Comparison of ENCODE assay signal across 16 mouse cellular contexts in genomic region chr19:56039091-56040004, GRCm38 (mm10).
DNase-seq lines count a peak whose midpoint lies in the region; ATAC-seq and TF ChIP-seq lines count a peak whose summit lies in the region.
"Had no signal": no experiment of that assay in that cellular context is flagged by ENCODE, and none has a peak within 500 bp of the region (broad histone marks: within the 10 kb centered on the region; RNA-seq: fewer than 3 reads in every experiment).

No protein-coding gene starts in this region.

- no peaks in the 10 kb centered on the region for H3K9me3 ChIP-seq in forebrain, embryonic 14.5 days (replicated peaks; ENCODE audit: control insufficient read depth, low read length)
- H3K9me3 ChIP-seq in forebrain, embryonic 12.5 days, result no peaks in the 10 kb centered on the region
- no peaks in the 10 kb centered on the region for H3K9me3 ChIP-seq in MEL (replicated peaks; ENCODE audit: insufficient read depth, low read length)
- H3K9me3 ChIP-seq in hindbrain, embryonic 16.5 days (ENCODE audit: control insufficient read depth, low read length), result no peaks in the 10 kb centered on the region
- no peaks in the 10 kb centered on the region for H3K9me3 ChIP-seq in neural tube, embryonic 12.5 days
- H3K9me3 ChIP-seq: embryonic facial prominence, embryonic 13.5 days had no signal

- no peak for TF ChIP-seq RAD21 in MEL (IDR thresholded peaks at IDR 0.05; ENCODE audit: low read depth, low read length)

- DNase-seq in forebrain, embryonic 14.5 days (ENCODE audit: low spot score), result peak; percentile 20
- DNase-seq in MEL (ENCODE audit: low read depth, low spot score), result no peak
- DNase-seq in gastrocnemius, adult 2 months, result no peak
- no peak for DNase-seq in frontal cortex, postnatal 25 days (ENCODE audit: low spot score in 2 of 2)
- DNase-seq: cerebellum, adult 11 months; gastrocnemius, postnatal 10 days; kidney, adult 18-20 months; kidney, postnatal 25 days; lung, embryonic 14.5 days; thymus, postnatal 14 days had no signal

- H3K79me2 ChIP-seq in MEL (ENCODE audit: control insufficient read depth, insufficient read depth, low read length, poor library complexity), result no peaks in the 10 kb centered on the region

- no peak overlapping the region for H3K27ac ChIP-seq in forebrain, embryonic 14.5 days (ENCODE audit: low read depth, low read length)
- no peak overlapping the region for H3K27ac ChIP-seq in forebrain, embryonic 12.5 days
- H3K27ac ChIP-seq in MEL (ENCODE audit: control insufficient read depth, low read depth, low read length), result no peak overlapping the region
- H3K27ac ChIP-seq in hindbrain, embryonic 16.5 days (ENCODE audit: low read depth, low read length), result no peak overlapping the region
- H3K27ac ChIP-seq in neural tube, embryonic 12.5 days, result no peak overlapping the region
- no peak overlapping the region for H3K27ac ChIP-seq in gastrocnemius, adult 2 months
- H3K27ac ChIP-seq: embryonic facial prominence, embryonic 13.5 days; macrophage had no signal

- no peak overlapping the region for H3K4me3 ChIP-seq in forebrain, embryonic 14.5 days (ENCODE audit: low read depth, low read length)
- no peak overlapping the region for H3K4me3 ChIP-seq in forebrain, embryonic 12.5 days (replicated peaks)
- no peak overlapping the region for H3K4me3 ChIP-seq in MEL (ENCODE audit: control insufficient read depth in 1 of 2, insufficient read depth in 1 of 2, low read depth in 2 of 2, low read length in 2 of 2)
- no peak overlapping the region for H3K4me3 ChIP-seq in hindbrain, embryonic 16.5 days (ENCODE audit: low read length)
- H3K4me3 ChIP-seq in neural tube, embryonic 12.5 days, result no peak overlapping the region
- no peak overlapping the region for H3K4me3 ChIP-seq in gastrocnemius, adult 2 months
- H3K4me3 ChIP-seq: embryonic facial prominence, embryonic 13.5 days had no signal

- no peak for TF ChIP-seq POLR2A in MEL (IDR thresholded peaks at IDR 0.05; ENCODE audit: control insufficient read depth in 1 of 2, insufficient read depth in 1 of 2, low read depth in 1 of 2, low read length in 2 of 2, poor library complexity in 1 of 2)

- H3K4me2 ChIP-seq in forebrain, embryonic 14.5 days (ENCODE audit: low read length), result no peak overlapping the region
- H3K4me2 ChIP-seq in forebrain, embryonic 12.5 days, result no peak overlapping the region
- H3K4me2 ChIP-seq in hindbrain, embryonic 16.5 days (ENCODE audit: low read length), result no peak overlapping the region
- no peak overlapping the region for H3K4me2 ChIP-seq in neural tube, embryonic 12.5 days (replicated peaks)
- H3K4me2 ChIP-seq: embryonic facial prominence, embryonic 13.5 days; liver, embryonic 11.5 days; lung, embryonic 14.5 days had no signal

- no peaks in the 10 kb centered on the region for H3K4me1 ChIP-seq in forebrain, embryonic 14.5 days (ENCODE audit: control insufficient read depth, insufficient read depth, low read length)
- peaks cover 11% of the 10 kb centered on the region; the same call in 1 of the 2 replicates for H3K4me1 ChIP-seq in forebrain, embryonic 12.5 days
- no peaks in the 10 kb centered on the region for H3K4me1 ChIP-seq in MEL (ENCODE audit: control insufficient read depth in 1 of 2, insufficient read depth in 2 of 2, low read length in 2 of 2)
- H3K4me1 ChIP-seq in hindbrain, embryonic 16.5 days (ENCODE audit: control insufficient read depth, insufficient read depth, low read depth, low read length), result no peaks in the 10 kb centered on the region; the same call in 1 of the 2 replicates
- H3K4me1 ChIP-seq in neural tube, embryonic 12.5 days, result peaks cover 7% of the 10 kb centered on the region; the same call in 1 of the 2 replicates

- TF ChIP-seq CTCF in MEL (IDR thresholded peaks at IDR 0.05 in 2 of 3, conservative IDR thresholded peaks at IDR 0.05 in 1 of 3; ENCODE audit: control insufficient read depth in 1 of 3, insufficient read depth in 1 of 3, low read depth in 2 of 3, low read length in 3 of 3, poor library complexity in 1 of 3, severe bottlenecking in 1 of 3), result no peak
- no peak for TF ChIP-seq CTCF in gastrocnemius, adult 2 months (IDR thresholded peaks at IDR 0.05)

- no peak overlapping the region for H3K9ac ChIP-seq in forebrain, embryonic 14.5 days (ENCODE audit: low read length)
- no peak overlapping the region for H3K9ac ChIP-seq in forebrain, embryonic 12.5 days
- no peak overlapping the region for H3K9ac ChIP-seq in MEL (ENCODE audit: control insufficient read depth, low read depth, low read length, poor library complexity, severe bottlenecking)
- H3K9ac ChIP-seq in hindbrain, embryonic 16.5 days (ENCODE audit: low read depth, low read length), result no peak overlapping the region
- H3K9ac ChIP-seq in neural tube, embryonic 12.5 days, result 0 out of 2 replicates have a peak overlapping the region, but pooled peaks have one; percentile 13
- H3K9ac ChIP-seq: embryonic facial prominence, embryonic 13.5 days; lung, embryonic 14.5 days had no signal

- no peak for TF ChIP-seq EP300 in MEL (IDR thresholded peaks at IDR 0.05; ENCODE audit: low read depth in 1 of 2, low read length in 2 of 2)

- H3K36me3 ChIP-seq in forebrain, embryonic 14.5 days (ENCODE audit: control insufficient read depth, insufficient read depth, low read length), result no peaks in the 10 kb centered on the region
- no peaks in the 10 kb centered on the region for H3K36me3 ChIP-seq in forebrain, embryonic 12.5 days (replicated peaks)
- H3K36me3 ChIP-seq in MEL (ENCODE audit: control insufficient read depth in 1 of 2, insufficient read depth in 2 of 2, low read length in 2 of 2), result no peaks in the 10 kb centered on the region
- H3K36me3 ChIP-seq in hindbrain, embryonic 16.5 days (ENCODE audit: control insufficient read depth, insufficient read depth, low read length), result no peaks in the 10 kb centered on the region
- H3K36me3 ChIP-seq in neural tube, embryonic 12.5 days, result no peaks in the 10 kb centered on the region
- H3K36me3 ChIP-seq: embryonic facial prominence, embryonic 13.5 days had no signal

- WGBS in forebrain, embryonic 14.5 days, result 73% methylated on average over 17 of the region's 17 CpGs
- 78% methylated on average over 17 of the region's 17 CpGs for WGBS in forebrain, embryonic 12.5 days
- WGBS in hindbrain, embryonic 16.5 days, result 55% methylated on average over 17 of the region's 17 CpGs
- WGBS in neural tube, embryonic 12.5 days, result 66% methylated on average over 17 of the region's 17 CpGs

- intact Hi-C loops in gastrocnemius, adult 2 months (cut with DNase I), result no loop called here

- no peak for ATAC-seq in forebrain, embryonic 14.5 days
- ATAC-seq in forebrain, embryonic 12.5 days (ENCODE audit: low FRiP score), result no peak
- ATAC-seq in hindbrain, embryonic 16.5 days, result 0 out of 2 replicates have a peak, but pooled peaks have one; percentile 34
- peak; percentile 41; the same call in 1 of the 2 replicates for ATAC-seq in neural tube, embryonic 12.5 days (ENCODE audit: low FRiP score, low read depth)

- H3K27me3 ChIP-seq in forebrain, embryonic 14.5 days (replicated peaks; ENCODE audit: control insufficient read depth, insufficient read depth, low read length), result no peaks in the 10 kb centered on the region
- peaks cover 8% of the 10 kb centered on the region; the same call in 1 of the 2 replicates for H3K27me3 ChIP-seq in forebrain, embryonic 12.5 days
- H3K27me3 ChIP-seq in MEL (ENCODE audit: control insufficient read depth in 1 of 2, insufficient read depth in 2 of 2, low read length in 2 of 2), result no peaks in the 10 kb centered on the region; a peak in 1 of 4 replicates
- H3K27me3 ChIP-seq in hindbrain, embryonic 16.5 days (replicated peaks; ENCODE audit: control insufficient read depth, insufficient read depth, low read length), result no peaks in the 10 kb centered on the region
- no peaks in the 10 kb centered on the region for H3K27me3 ChIP-seq in neural tube, embryonic 12.5 days (replicated peaks)
- H3K27me3 ChIP-seq: embryonic facial prominence, embryonic 13.5 days had no signal

TF ChIP-seq in MEL, 35 proteins besides CTCF, POLR2A, EP300 and RAD21:
- TF ChIP-seq USF1 (IDR thresholded peaks at IDR 0.05; ENCODE audit: low read depth, low read length) (0 out of 2 replicates have a peak, but pooled peaks have one; percentile 27), MAZ (IDR thresholded peaks at IDR 0.05; ENCODE audit: low read depth, low read length) (no peak)

Comparison
In these comparisons a context has a peak if more than half of its experiments do, and no peak if none do; other contexts are left out.
1. ATAC-seq: peak in hindbrain, embryonic 16.5 days (single experiment) and neural tube, embryonic 12.5 days (single experiment); none in forebrain, embryonic 14.5 days (single experiment) and forebrain, embryonic 12.5 days (single experiment).